Mouse (Mus musculus): ENCODE measurements around the gene Krt33b. TPM values are rescaled to one million over a fixed set of nuclear protein-coding genes. Genes with fewer than 3 reads are reported as not detected.

Gene Krt33b
- polyA plus RNA-seq, 1 experiment from 2014 or later = 0.15 TPM

GRCm38 (mm10) chr11:99986180-99986647 is 43.5 kb downstream of the Krt33b start, which contains the start of gene Krtap16-1:
Gene Krtap16-1, minus strand, starts transcription at chr11:99986597.
- ATAC-seq (ENCODE audit: insufficient number of reproducible peaks, low FRiP score, low TSS enrichment, low read depth) (no peak), DNase-seq (ENCODE audit: low spot score) (no peak)
- H3K27ac ChIP-seq (replicated peaks; ENCODE audit: low read depth, low read length) = no peak within 1 kb of the TSS
- H3K4me3 ChIP-seq (ENCODE audit: low read depth, low read length) = no peak within 1 kb of the TSS
- H3K4me1 ChIP-seq (ENCODE audit: control insufficient read depth, insufficient read depth, low read length) = no peaks in the 10 kb centered on the region
- H3K9ac ChIP-seq (ENCODE audit: low read length) = no peak within 1 kb of the TSS
- no peaks in the 10 kb centered on the region for H3K27me3 ChIP-seq (ENCODE audit: control insufficient read depth, insufficient read depth, low read length)
- no peaks in the 10 kb centered on the region for H3K36me3 ChIP-seq (ENCODE audit: control insufficient read depth, insufficient read depth, low read length)
- no peak within 1 kb of the TSS for H3K4me2 ChIP-seq (ENCODE audit: low read depth, severe bottlenecking)
- H3K9me3 ChIP-seq (ENCODE audit: control insufficient read depth, low read length) = no peaks in the 10 kb centered on the region
- 75% methylated on average over 8 of the region's 8 CpGs for WGBS

DNA sequence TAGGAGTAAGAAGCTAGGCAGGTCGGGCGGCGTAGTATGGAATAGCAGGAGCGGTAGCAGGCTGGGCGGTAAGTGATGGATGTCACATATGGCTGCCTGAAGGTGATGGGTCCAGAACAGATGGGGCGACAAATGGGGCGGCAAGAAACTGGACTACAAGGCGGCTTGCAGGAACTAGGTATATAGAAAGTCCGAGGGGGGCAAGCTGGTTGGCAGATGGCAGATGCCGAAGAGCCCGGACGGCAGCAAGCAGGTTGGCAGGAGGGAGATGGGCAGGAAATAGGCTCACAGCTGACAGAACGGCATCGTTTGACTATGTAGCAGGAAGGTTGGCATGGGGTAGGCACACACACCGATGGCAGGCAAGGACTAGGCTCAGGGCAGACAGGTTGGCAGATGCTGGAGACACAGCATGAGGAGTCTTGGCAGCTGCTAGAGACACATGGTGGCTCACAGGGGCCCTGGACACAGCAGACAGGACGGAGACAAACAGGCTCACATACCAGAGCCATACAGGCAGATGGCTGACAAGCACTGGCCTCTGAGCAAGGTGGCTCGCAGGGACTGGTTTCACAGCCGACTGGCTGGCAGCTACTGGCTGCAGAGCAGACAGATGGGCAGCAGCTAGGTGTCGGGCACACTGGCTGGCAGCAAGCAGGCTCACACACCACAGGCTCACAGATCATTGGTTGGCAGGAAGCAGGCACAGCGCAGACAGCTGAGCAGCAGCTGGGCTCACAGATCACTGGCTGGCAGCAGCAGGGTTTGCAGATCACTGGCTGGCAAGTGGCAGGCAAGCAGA is 44.2 kb downstream of the Krt33b start:
- H3K4me3 ChIP-seq (ENCODE audit: low read depth, low read length) = no peak overlapping the region
- H3K27me3 ChIP-seq (ENCODE audit: control insufficient read depth, insufficient read depth, low read length) = no peaks in the 10 kb centered on the region
- no peak for ATAC-seq (ENCODE audit: insufficient number of reproducible peaks, low FRiP score, low TSS enrichment, low read depth)
- 80% methylated on average over 20 of the region's 20 CpGs for WGBS
- no peak overlapping the region for H3K27ac ChIP-seq (replicated peaks; ENCODE audit: low read depth, low read length)
- H3K4me1 ChIP-seq (ENCODE audit: control insufficient read depth, insufficient read depth, low read length) = no peaks in the 10 kb centered on the region
- H3K36me3 ChIP-seq (ENCODE audit: control insufficient read depth, insufficient read depth, low read length) = no peaks in the 10 kb centered on the region
- no peak overlapping the region for H3K4me2 ChIP-seq (ENCODE audit: low read depth, severe bottlenecking)
- no peak for DNase-seq (ENCODE audit: low spot score)
- H3K9me3 ChIP-seq (ENCODE audit: control insufficient read depth, low read length) = no peaks in the 10 kb centered on the region
- H3K9ac ChIP-seq (ENCODE audit: low read length) = no peak overlapping the region

GRCm38 (mm10) chr11:99983442-99983841 is 46.2 kb downstream of the Krt33b start:
- Histone ChIP-seq H3K9me3 (ENCODE audit: control insufficient read depth, low read length) (no peaks in the 10 kb centered on the region), H3K4me1 (ENCODE audit: control insufficient read depth, insufficient read depth, low read length) (no peaks in the 10 kb centered on the region), H3K36me3 (ENCODE audit: control insufficient read depth, insufficient read depth, low read length) (no peaks in the 10 kb centered on the region), H3K27ac (replicated peaks; ENCODE audit: low read depth, low read length) (no peak overlapping the region), H3K4me2 (ENCODE audit: low read depth, severe bottlenecking) (no peak overlapping the region), H3K4me3 (ENCODE audit: low read depth, low read length) (no peak overlapping the region), H3K9ac (ENCODE audit: low read length) (no peak overlapping the region), H3K27me3 (ENCODE audit: control insufficient read depth, insufficient read depth, low read length) (no peaks in the 10 kb centered on the region)
- no peak for ATAC-seq (ENCODE audit: insufficient number of reproducible peaks, low FRiP score, low TSS enrichment, low read depth)
- DNase-seq (ENCODE audit: low spot score) = no peak
- WGBS = 96% methylated on average over 1 of the region's 1 CpGs

GRCm38 (mm10) chr11:99982731-99983130 is 46.9 kb downstream of the Krt33b start:
- H3K27me3 ChIP-seq (ENCODE audit: control insufficient read depth, insufficient read depth, low read length) = no peaks in the 10 kb centered on the region
- H3K4me3 ChIP-seq (ENCODE audit: low read depth, low read length) = no peak overlapping the region
- WGBS = 89% methylated on average over 9 of the region's 9 CpGs
- no peaks in the 10 kb centered on the region for H3K9me3 ChIP-seq (ENCODE audit: control insufficient read depth, low read length)
- H3K4me2 ChIP-seq (ENCODE audit: low read depth, severe bottlenecking) = no peak overlapping the region
- DNase-seq (ENCODE audit: low spot score) (no peak), ATAC-seq (ENCODE audit: insufficient number of reproducible peaks, low FRiP score, low TSS enrichment, low read depth) (no peak)
- H3K4me1 ChIP-seq (ENCODE audit: control insufficient read depth, insufficient read depth, low read length) = no peaks in the 10 kb centered on the region
- no peaks in the 10 kb centered on the region for H3K36me3 ChIP-seq (ENCODE audit: control insufficient read depth, insufficient read depth, low read length)
- H3K9ac ChIP-seq (ENCODE audit: low read length) = no peak overlapping the region
- no peak overlapping the region for H3K27ac ChIP-seq (replicated peaks; ENCODE audit: low read depth, low read length)

DNA sequence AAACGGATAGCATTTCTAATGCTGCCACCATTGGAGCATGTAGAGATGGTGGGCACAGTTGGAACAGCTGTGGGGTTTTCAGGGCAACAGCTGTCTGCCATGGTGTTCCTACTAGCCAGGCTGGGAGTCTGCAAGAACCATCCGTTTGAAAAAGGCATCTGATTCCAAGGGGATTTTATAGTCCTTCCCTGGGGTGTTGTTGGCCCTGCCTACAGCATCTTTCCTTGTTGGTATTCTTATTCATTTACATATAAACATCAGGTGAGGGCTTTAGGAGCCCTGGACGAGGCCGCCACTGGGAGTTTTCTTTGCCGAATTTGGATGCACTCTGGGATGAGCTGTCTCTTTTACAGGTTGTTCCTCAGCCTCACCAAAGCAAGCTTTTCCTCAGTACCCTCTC is 50.7 kb downstream of the Krt33b start, which contains the start of gene Krtap29-1:
Krtap29-1 (minus strand) TSS at position 101 of the 400 bp plus-strand sequence.
- no peak for DNase-seq (ENCODE audit: low spot score)
- no peak within 1 kb of the TSS for H3K4me3 ChIP-seq (ENCODE audit: low read depth, low read length)
- no peak within 1 kb of the TSS for H3K27ac ChIP-seq (replicated peaks; ENCODE audit: low read depth, low read length)
- H3K27me3 ChIP-seq (ENCODE audit: control insufficient read depth, insufficient read depth, low read length) = no peaks in the 10 kb centered on the region
- no peak within 1 kb of the TSS for H3K9ac ChIP-seq (ENCODE audit: low read length)
- WGBS = 75% methylated on average over 5 of the region's 5 CpGs
- no peaks in the 10 kb centered on the region for H3K4me1 ChIP-seq (ENCODE audit: control insufficient read depth, insufficient read depth, low read length)
- no peak for ATAC-seq (ENCODE audit: insufficient number of reproducible peaks, low FRiP score, low TSS enrichment, low read depth)
- H3K36me3 ChIP-seq (ENCODE audit: control insufficient read depth, insufficient read depth, low read length) = no peaks in the 10 kb centered on the region
- no peak within 1 kb of the TSS for H3K4me2 ChIP-seq (ENCODE audit: low read depth, severe bottlenecking)
- H3K9me3 ChIP-seq (ENCODE audit: control insufficient read depth, low read length) = no peaks in the 10 kb centered on the region

Other genes with a start within 250 kb of the Krt33b start
- not detected in 2 replicates for gene Krtap4-8, start 249.2 kb downstream of the Krt33b start, polyA plus RNA-seq (2014; fragmentation: Nextera tagmentation; extraction: Ambion mirVana)
- not detected in 2 replicates for gene Krtap4-9, start 244.7 kb downstream of the Krt33b start, polyA plus RNA-seq (2014; fragmentation: Nextera tagmentation; extraction: Ambion mirVana)
- gene Gm11596, start 236.4 kb downstream of the Krt33b start, polyA plus RNA-seq (2014; fragmentation: Nextera tagmentation; extraction: Ambion mirVana) = not detected in 2 replicates
- not detected in 2 replicates for gene Gm11569, start 230.9 kb downstream of the Krt33b start, polyA plus RNA-seq (2014; fragmentation: Nextera tagmentation; extraction: Ambion mirVana)
- not detected in 2 replicates for gene Gm11554, start 225.4 kb downstream of the Krt33b start, polyA plus RNA-seq (2014; fragmentation: Nextera tagmentation; extraction: Ambion mirVana)
- gene Krtap4-13, start 220.0 kb downstream of the Krt33b start, polyA plus RNA-seq (2014; fragmentation: Nextera tagmentation; extraction: Ambion mirVana) = not detected in 2 replicates
- not detected in 2 replicates for gene Gm11564, start 214.2 kb downstream of the Krt33b start, polyA plus RNA-seq (2014; fragmentation: Nextera tagmentation; extraction: Ambion mirVana)
- gene 2300003K06Rik, start 191.8 kb downstream of the Krt33b start, polyA plus RNA-seq (2014; fragmentation: Nextera tagmentation; extraction: Ambion mirVana) = not detected in 2 replicates
- not detected in 2 replicates for gene Krtap4-16, start 178.3 kb downstream of the Krt33b start, polyA plus RNA-seq (2014; fragmentation: Nextera tagmentation; extraction: Ambion mirVana)
- gene Gm11568, start 172.0 kb downstream of the Krt33b start, polyA plus RNA-seq (2014; fragmentation: Nextera tagmentation; extraction: Ambion mirVana) = not detected in 2 replicates
- not detected in 2 replicates for gene Gm11559, start 165.4 kb downstream of the Krt33b start, polyA plus RNA-seq (2014; fragmentation: Nextera tagmentation; extraction: Ambion mirVana)
- not detected in 2 replicates for gene Krtap9-1, start 156.5 kb downstream of the Krt33b start, polyA plus RNA-seq (2014; fragmentation: Nextera tagmentation; extraction: Ambion mirVana)
- not detected in 2 replicates for gene Gm11567, start 150.7 kb downstream of the Krt33b start, polyA plus RNA-seq (2014; fragmentation: Nextera tagmentation; extraction: Ambion mirVana)
- gene Krtap31-1, start 121.9 kb downstream of the Krt33b start, polyA plus RNA-seq (2014; fragmentation: Nextera tagmentation; extraction: Ambion mirVana) = not detected in 2 replicates
- not detected in 2 replicates for gene Gm11565, start 115.1 kb downstream of the Krt33b start, polyA plus RNA-seq (2014; fragmentation: Nextera tagmentation; extraction: Ambion mirVana)
- gene Krtap31-2, start 93.6 kb downstream of the Krt33b start, polyA plus RNA-seq (2014; fragmentation: Nextera tagmentation; extraction: Ambion mirVana) = not detected in 2 replicates
- not detected in 2 replicates for gene Krtap9-5, start 81.4 kb downstream of the Krt33b start, polyA plus RNA-seq (2014; fragmentation: Nextera tagmentation; extraction: Ambion mirVana)
- not detected in 2 replicates for gene Krtap29-1, start 50.8 kb downstream of the Krt33b start, polyA plus RNA-seq (2014; fragmentation: Nextera tagmentation; extraction: Ambion mirVana)
- not detected in 2 replicates for gene Krtap16-1, start 43.3 kb downstream of the Krt33b start, polyA plus RNA-seq (2014; fragmentation: Nextera tagmentation; extraction: Ambion mirVana)
- gene Krtap17-1, start 35.9 kb downstream of the Krt33b start, polyA plus RNA-seq (2014; fragmentation: Nextera tagmentation; extraction: Ambion mirVana) = 0.48 and 1.0 TPM in 2 replicates
- gene Krt33a, start 13.7 kb downstream of the Krt33b start, polyA plus RNA-seq (2014; fragmentation: Nextera tagmentation; extraction: Ambion mirVana) = not detected in 2 replicates
- not detected in 2 replicates for gene Krt34, start 11.7 kb upstream of the Krt33b start, polyA plus RNA-seq (2014; fragmentation: Nextera tagmentation; extraction: Ambion mirVana)
- gene Krt31, start 20.7 kb upstream of the Krt33b start, polyA plus RNA-seq (2014; fragmentation: Nextera tagmentation; extraction: Ambion mirVana) = not detected in 2 replicates
- gene Krt32, start 58.4 kb upstream of the Krt33b start, polyA plus RNA-seq (2014; fragmentation: Nextera tagmentation; extraction: Ambion mirVana) = not detected in 2 replicates
- gene Krt35, start 66.4 kb upstream of the Krt33b start, polyA plus RNA-seq (2014; fragmentation: Nextera tagmentation; extraction: Ambion mirVana) = 0.11 TPM in 1 of 2 replicates, not detected in the other
- 0.08 and 0.11 TPM in 2 replicates for gene Krt36, start 75.8 kb upstream of the Krt33b start, polyA plus RNA-seq (2014; fragmentation: Nextera tagmentation; extraction: Ambion mirVana)
- gene Krt13, start 91.7 kb upstream of the Krt33b start, polyA plus RNA-seq (2014; fragmentation: Nextera tagmentation; extraction: Ambion mirVana) = not detected in 2 replicates
- gene Krt15, start 106.1 kb upstream of the Krt33b start, polyA plus RNA-seq (2014; fragmentation: Nextera tagmentation; extraction: Ambion mirVana) = 3.4 and 6.7 TPM in 2 replicates
- 6.4 and 8.0 TPM in 2 replicates for gene Krt19, start 118.8 kb upstream of the Krt33b start, polyA plus RNA-seq (2014; fragmentation: Nextera tagmentation; extraction: Ambion mirVana)
- 0.07 and 0.09 TPM in 2 replicates for gene Krt9, start 163.4 kb upstream of the Krt33b start, polyA plus RNA-seq (2014; fragmentation: Nextera tagmentation; extraction: Ambion mirVana)
- gene Krt14, start 177.7 kb upstream of the Krt33b start, polyA plus RNA-seq (2014; fragmentation: Nextera tagmentation; extraction: Ambion mirVana) = 47.5 and 49.6 TPM in 2 replicates
- not detected in 2 replicates for gene Krt16, start 219.0 kb upstream of the Krt33b start, polyA plus RNA-seq (2014; fragmentation: Nextera tagmentation; extraction: Ambion mirVana)
- gene Krt17, start 231.2 kb upstream of the Krt33b start, polyA plus RNA-seq (2014; fragmentation: Nextera tagmentation; extraction: Ambion mirVana) = 11.2 and 11.6 TPM in 2 replicates
- 0.09 and 0.26 TPM in 2 replicates for gene Krt42, start 240.0 kb upstream of the Krt33b start, polyA plus RNA-seq (2014; fragmentation: Nextera tagmentation; extraction: Ambion mirVana)

Measured in limb, embryonic 11.5 days (tissue).